Mouse (Mus musculus): Measurements from ENCODE around the gene Ccnl2.

DNA sequence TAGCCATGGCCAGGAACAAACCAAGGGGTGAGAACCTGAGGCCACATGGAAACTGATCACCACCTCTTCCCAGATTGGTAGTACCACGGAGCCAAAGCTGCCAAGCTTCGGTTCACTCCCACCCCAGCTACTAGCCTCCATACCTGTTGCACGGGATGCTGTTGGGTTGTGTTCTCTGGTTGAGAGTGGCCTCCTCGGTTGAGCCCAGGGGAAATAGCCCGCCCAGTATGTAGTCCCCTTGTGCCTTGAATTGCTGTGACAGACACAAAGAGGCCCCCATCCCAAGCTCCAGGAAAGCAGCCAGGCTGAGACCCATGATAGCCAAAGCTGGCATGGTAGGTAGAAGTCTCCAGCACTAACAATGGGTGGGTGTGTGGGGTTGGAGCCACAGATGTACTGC lies 50.7 kb downstream of the Ccnl2 start, which contains the start of gene Tas1r3:
- TF ChIP-seq CTCF (IDR thresholded peaks at IDR 0.05; ENCODE audit: low read depth, low read length), result no peak
- no peak for TF ChIP-seq POLR2A (IDR thresholded peaks at IDR 0.05; ENCODE audit: insufficient read depth, low read length)
- no peak for TF ChIP-seq EP300 (IDR thresholded peaks at IDR 0.05; ENCODE audit: insufficient read depth, low read depth, low read length)
